ENCODE assay signal across 12 mouse cellular contexts in genomic region chr2:109923031-109923430, GRCm38 (mm10).
"Had no signal": no experiment of that assay in that cellular context is flagged by ENCODE, and none has a peak within 500 bp of the region (broad histone marks: within the 10 kb centered on the region; RNA-seq: fewer than 3 reads in every experiment).

No protein-coding gene starts in this region.

- DNase-seq: kidney, postnatal 14 days; liver; lung, adult 2 months; lung, postnatal 36 days; right cerebral cortex, adult 18-20 months; right cerebral cortex, postnatal 25 days; thymus, adult 2 months; thymus, postnatal 25 days had no signal

- H3K36me3 ChIP-seq: liver, embryonic 15.5 days had no signal

- H3K4me2 ChIP-seq: liver, embryonic 15.5 days; midbrain, embryonic 13.5 days had no signal

- H3K27ac ChIP-seq: left cerebral cortex, adult 2 months; liver, embryonic 15.5 days; midbrain, embryonic 13.5 days had no signal

- H3K9me3 ChIP-seq: liver, embryonic 15.5 days; midbrain, embryonic 13.5 days had no signal

- H3K9ac ChIP-seq: liver, embryonic 15.5 days; midbrain, embryonic 13.5 days had no signal

- H3K27me3 ChIP-seq: midbrain, embryonic 13.5 days had no signal

- H3K4me3 ChIP-seq: left cerebral cortex, adult 2 months; liver, embryonic 15.5 days; midbrain, embryonic 13.5 days had no signal

- ATAC-seq: lung, postnatal 0 days; midbrain, embryonic 13.5 days had no signal
